Mouse (Mus musculus): ENCODE data around the gene Carnmt1. TPM values are rescaled to one million over a fixed set of nuclear protein-coding genes. Genes with fewer than 3 reads are reported as not detected.

The Carnmt1 gene
- polyA plus RNA-seq, 1 experiment from 2014 or later, result 30.9 TPM

- Histone ChIP-seq H3K4me3 (ENCODE audit: control insufficient read depth in 1 of 2, insufficient read depth in 1 of 2, low read depth in 1 of 2, low read length in 2 of 2) (peak overlapping the region; percentile 87 to 89), H3K9ac (ENCODE audit: low read length) (peak overlapping the region; percentile 65), H3K9me3 (ENCODE audit: control insufficient read depth, low read length) (no peaks in the 10 kb centered on the region), H3K27me3 (ENCODE audit: control insufficient read depth, insufficient read depth, low read length) (no peaks in the 10 kb centered on the region), H3K4me2 (ENCODE audit: low read length) (peak overlapping the region; percentile 67), H3K36me3 (ENCODE audit: control insufficient read depth, insufficient read depth, low read length) (no peaks in the 10 kb centered on the region), H3K4me1 (ENCODE audit: control insufficient read depth in 2 of 2, insufficient read depth in 2 of 2, low read length in 2 of 2) (peaks cover 2 to 10% of the 10 kb centered on the region in 2 experiments; a peak in 3 of 4 replicates), H3K27ac (replicated peaks in 1 of 2; ENCODE audit: control insufficient read depth in 1 of 2, insufficient read depth in 1 of 2, low read depth in 2 of 2, low read length in 2 of 2) (no peak overlapping the region)
- no peak for ATAC-seq (ENCODE audit: insufficient number of reproducible peaks, insufficient read depth, low FRiP score, low read depth)
- WGBS, result 66% methylated on average over 13 of the region's 13 CpGs
Observed at GRCm38 (mm10) chr19:18632231-18633185, 38.1 kb upstream of the Carnmt1 start.

- H3K27me3 ChIP-seq (ENCODE audit: control insufficient read depth, insufficient read depth, low read length), result no peaks in the 10 kb centered on the region
- no peak overlapping the region for H3K9ac ChIP-seq (ENCODE audit: low read length)
- no peak for ATAC-seq (ENCODE audit: insufficient number of reproducible peaks, insufficient read depth, low FRiP score, low read depth)
- H3K4me2 ChIP-seq (ENCODE audit: low read length), result no peak overlapping the region
- no peak overlapping the region for H3K4me3 ChIP-seq (ENCODE audit: control insufficient read depth in 1 of 2, insufficient read depth in 1 of 2, low read depth in 1 of 2, low read length in 2 of 2)
- no peak overlapping the region for H3K27ac ChIP-seq (replicated peaks in 1 of 2; ENCODE audit: control insufficient read depth in 1 of 2, insufficient read depth in 1 of 2, low read depth in 2 of 2, low read length in 2 of 2)
- no peaks in the 10 kb centered on the region for H3K9me3 ChIP-seq (ENCODE audit: control insufficient read depth, low read length)
- H3K36me3 ChIP-seq (ENCODE audit: control insufficient read depth, insufficient read depth, low read length), result no peaks in the 10 kb centered on the region
- WGBS, result 74% methylated on average over 5 of the region's 5 CpGs
- no peaks in the 10 kb centered on the region for H3K4me1 ChIP-seq (ENCODE audit: control insufficient read depth in 2 of 2, insufficient read depth in 2 of 2, low read length in 2 of 2)
Observed at GRCm38 (mm10) chr19:18637954-18638353, 32.6 kb upstream of the Carnmt1 start.

- H3K4me2 ChIP-seq (ENCODE audit: low read length), result no peak overlapping the region
- no peak for ATAC-seq (ENCODE audit: insufficient number of reproducible peaks, insufficient read depth, low FRiP score, low read depth)
- H3K27me3 ChIP-seq (ENCODE audit: control insufficient read depth, insufficient read depth, low read length), result no peaks in the 10 kb centered on the region
- no peak overlapping the region for H3K9ac ChIP-seq (ENCODE audit: low read length)
- H3K36me3 ChIP-seq (ENCODE audit: control insufficient read depth, insufficient read depth, low read length), result no peaks in the 10 kb centered on the region
- peaks cover 0 to 2% of the 10 kb centered on the region in 2 experiments; a peak in 1 of 4 replicates for H3K4me1 ChIP-seq (ENCODE audit: control insufficient read depth in 2 of 2, insufficient read depth in 2 of 2, low read length in 2 of 2)
- 64% methylated on average over 5 of the region's 5 CpGs for WGBS
- no peak overlapping the region for H3K27ac ChIP-seq (replicated peaks in 1 of 2; ENCODE audit: control insufficient read depth in 1 of 2, insufficient read depth in 1 of 2, low read depth in 2 of 2, low read length in 2 of 2)
- H3K4me3 ChIP-seq (ENCODE audit: control insufficient read depth in 1 of 2, insufficient read depth in 1 of 2, low read depth in 1 of 2, low read length in 2 of 2), result no peak overlapping the region
- no peaks in the 10 kb centered on the region for H3K9me3 ChIP-seq (ENCODE audit: control insufficient read depth, low read length)
Observed at GRCm38 (mm10) chr19:18638949-18639348, 31.6 kb upstream of the Carnmt1 start.

- no peaks in the 10 kb centered on the region for H3K27me3 ChIP-seq (ENCODE audit: control insufficient read depth, insufficient read depth, low read length)
- no peak for ATAC-seq (ENCODE audit: insufficient number of reproducible peaks, insufficient read depth, low FRiP score, low read depth)
- H3K36me3 ChIP-seq (ENCODE audit: control insufficient read depth, insufficient read depth, low read length), result no peaks in the 10 kb centered on the region
- 15% methylated on average over 2 of the region's 2 CpGs for WGBS
- H3K9ac ChIP-seq (ENCODE audit: low read length), result no peak overlapping the region
- no peak overlapping the region for H3K27ac ChIP-seq (replicated peaks in 1 of 2; ENCODE audit: control insufficient read depth in 1 of 2, insufficient read depth in 1 of 2, low read depth in 2 of 2, low read length in 2 of 2)
- H3K4me2 ChIP-seq (ENCODE audit: low read length), result no peak overlapping the region
- H3K4me3 ChIP-seq (ENCODE audit: control insufficient read depth in 1 of 2, insufficient read depth in 1 of 2, low read depth in 1 of 2, low read length in 2 of 2), result no peak overlapping the region
- H3K4me1 ChIP-seq (ENCODE audit: control insufficient read depth in 2 of 2, insufficient read depth in 2 of 2, low read length in 2 of 2), result peaks cover 2 to 4% of the 10 kb centered on the region in 2 experiments; a peak in 1 of 4 replicates
- H3K9me3 ChIP-seq (ENCODE audit: control insufficient read depth, low read length), result no peaks in the 10 kb centered on the region
Observed at GRCm38 (mm10) chr19:18639552-18639951, 31.0 kb upstream of the Carnmt1 start.

GRCm38 (mm10) chr19:18641001-18641400 is 29.6 kb upstream of the Carnmt1 start:
- no peak for ATAC-seq (ENCODE audit: insufficient number of reproducible peaks, insufficient read depth, low FRiP score, low read depth)
- Histone ChIP-seq H3K4me3 (ENCODE audit: control insufficient read depth in 1 of 2, insufficient read depth in 1 of 2, low read depth in 1 of 2, low read length in 2 of 2) (no peak overlapping the region), H3K27me3 (ENCODE audit: control insufficient read depth, insufficient read depth, low read length) (no peaks in the 10 kb centered on the region), H3K4me2 (ENCODE audit: low read length) (no peak overlapping the region), H3K4me1 (ENCODE audit: control insufficient read depth in 2 of 2, insufficient read depth in 2 of 2, low read length in 2 of 2) (peaks cover 2 to 4% of the 10 kb centered on the region in 2 experiments; a peak in 1 of 4 replicates), H3K27ac (replicated peaks in 1 of 2; ENCODE audit: control insufficient read depth in 1 of 2, insufficient read depth in 1 of 2, low read depth in 2 of 2, low read length in 2 of 2) (no peak overlapping the region), H3K9ac (ENCODE audit: low read length) (no peak overlapping the region), H3K36me3 (ENCODE audit: control insufficient read depth, insufficient read depth, low read length) (no peaks in the 10 kb centered on the region), H3K9me3 (ENCODE audit: control insufficient read depth, low read length) (no peaks in the 10 kb centered on the region)
- WGBS, result 66% methylated on average over 4 of the region's 4 CpGs

GRCm38 (mm10) chr19:18643411-18643810 is 27.2 kb upstream of the Carnmt1 start:
- peaks cover 2 to 15% of the 10 kb centered on the region in 2 experiments; a peak in 1 of 4 replicates for H3K4me1 ChIP-seq (ENCODE audit: control insufficient read depth in 2 of 2, insufficient read depth in 2 of 2, low read length in 2 of 2)
- WGBS, result 65% methylated on average over 4 of the region's 4 CpGs
- H3K9me3 ChIP-seq (ENCODE audit: control insufficient read depth, low read length), result no peaks in the 10 kb centered on the region
- no peak for ATAC-seq (ENCODE audit: insufficient number of reproducible peaks, insufficient read depth, low FRiP score, low read depth)
- no peak overlapping the region for H3K4me2 ChIP-seq (ENCODE audit: low read length)
- H3K4me3 ChIP-seq (ENCODE audit: control insufficient read depth in 1 of 2, insufficient read depth in 1 of 2, low read depth in 1 of 2, low read length in 2 of 2), result no peak overlapping the region
- no peak overlapping the region for H3K27ac ChIP-seq (replicated peaks in 1 of 2; ENCODE audit: control insufficient read depth in 1 of 2, insufficient read depth in 1 of 2, low read depth in 2 of 2, low read length in 2 of 2)
- no peaks in the 10 kb centered on the region for H3K27me3 ChIP-seq (ENCODE audit: control insufficient read depth, insufficient read depth, low read length)
- H3K36me3 ChIP-seq (ENCODE audit: control insufficient read depth, insufficient read depth, low read length), result no peaks in the 10 kb centered on the region
- H3K9ac ChIP-seq (ENCODE audit: low read length), result no peak overlapping the region

- Histone ChIP-seq H3K27me3 (ENCODE audit: control insufficient read depth, insufficient read depth, low read length) (no peaks in the 10 kb centered on the region), H3K4me2 (ENCODE audit: low read length) (no peak overlapping the region), H3K36me3 (ENCODE audit: control insufficient read depth, insufficient read depth, low read length) (no peaks in the 10 kb centered on the region), H3K27ac (replicated peaks in 1 of 2; ENCODE audit: control insufficient read depth in 1 of 2, insufficient read depth in 1 of 2, low read depth in 2 of 2, low read length in 2 of 2) (no peak overlapping the region), H3K4me3 (ENCODE audit: control insufficient read depth in 1 of 2, insufficient read depth in 1 of 2, low read depth in 1 of 2, low read length in 2 of 2) (no peak overlapping the region), H3K9me3 (ENCODE audit: control insufficient read depth, low read length) (no peaks in the 10 kb centered on the region), H3K9ac (ENCODE audit: low read length) (no peak overlapping the region), H3K4me1 (ENCODE audit: control insufficient read depth in 2 of 2, insufficient read depth in 2 of 2, low read length in 2 of 2) (peaks cover 2 to 19% of the 10 kb centered on the region in 2 experiments; a peak in 2 of 4 replicates)
- no peak for ATAC-seq (ENCODE audit: insufficient number of reproducible peaks, insufficient read depth, low FRiP score, low read depth)
- 48% methylated on average over 6 of the region's 6 CpGs for WGBS
Observed at GRCm38 (mm10) chr19:18644084-18644483, 26.5 kb upstream of the Carnmt1 start.
